8 mouse cellular contexts compared by ENCODE assay signal in the genomic region with DNA sequence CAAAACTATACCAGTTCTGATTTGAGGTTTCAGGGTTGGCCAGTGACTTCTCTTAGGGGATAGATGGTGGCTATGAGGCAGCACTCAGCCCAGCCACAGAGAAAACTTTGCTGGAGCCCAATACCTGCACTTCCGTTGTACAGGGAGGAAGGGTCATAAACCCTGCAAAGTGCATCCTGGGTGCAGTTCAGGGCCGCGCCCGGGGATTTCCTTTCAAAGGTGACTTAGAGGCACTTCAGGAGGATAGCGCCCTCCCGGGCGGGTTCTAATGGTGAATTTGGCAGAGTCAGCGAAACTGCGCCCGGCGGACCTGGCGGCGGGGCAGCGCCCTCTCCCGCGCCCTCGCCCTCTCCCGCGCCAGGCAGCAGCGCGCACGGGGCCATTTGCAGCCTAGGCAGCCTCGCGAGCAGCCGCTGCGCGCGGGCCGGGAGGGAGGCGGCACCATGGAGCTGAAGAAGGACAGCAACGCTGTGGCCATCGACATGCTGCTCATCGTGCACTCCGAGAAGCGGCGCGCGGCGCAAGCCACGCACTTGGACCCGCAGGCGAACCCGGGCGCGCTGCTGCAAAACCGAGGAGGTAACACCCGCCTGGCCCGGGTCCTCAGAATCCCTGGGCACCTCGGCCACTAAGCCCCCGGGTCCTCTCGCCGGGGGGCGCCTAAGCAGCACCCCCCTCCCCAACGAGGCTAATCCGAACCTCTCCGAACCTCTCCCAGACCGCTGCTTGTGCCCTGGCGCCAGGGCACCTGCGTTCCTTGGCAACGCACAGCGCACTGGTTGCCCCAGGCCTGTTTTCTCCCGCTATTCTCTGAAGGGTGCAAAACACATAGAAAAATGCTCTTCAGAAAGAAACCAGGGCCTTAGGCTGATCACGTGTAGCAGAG. TPM values are rescaled to one million over a fixed set of nuclear protein-coding genes. Genes with fewer than 3 reads are reported as not detected.
DNase-seq lines count a peak whose midpoint lies in the region; ATAC-seq and TF ChIP-seq lines count a peak whose summit lies in the region.

Gene Ky, plus strand, starts transcription at position 51 of the 886 bp plus-strand sequence.

- H3K36me3 ChIP-seq in forebrain, postnatal 0 days (ENCODE audit: insufficient read depth) = no peaks in the 10 kb centered on the region
- H3K36me3 ChIP-seq in hindbrain, embryonic 12.5 days = no peaks in the 10 kb centered on the region
- no peaks in the 10 kb centered on the region for H3K36me3 ChIP-seq in liver, embryonic 15.5 days (replicated peaks)

- H3K27me3 ChIP-seq in forebrain, postnatal 0 days (ENCODE audit: insufficient read depth, low read length) = no peaks in the 10 kb centered on the region
- peaks cover 55% of the 10 kb centered on the region for H3K27me3 ChIP-seq in hindbrain, embryonic 12.5 days
- peaks cover 31% of the 10 kb centered on the region for H3K27me3 ChIP-seq in liver, embryonic 15.5 days

- peak within 1 kb of the TSS; percentile 56 for H3K4me3 ChIP-seq in layer of hippocampus, adult 2 months
- peak within 1 kb of the TSS; percentile 40 for H3K4me3 ChIP-seq in forebrain, postnatal 0 days (ENCODE audit: low read depth, low read length)
- H3K4me3 ChIP-seq in hindbrain, embryonic 12.5 days = peak within 1 kb of the TSS; percentile 40
- H3K4me3 ChIP-seq in liver, embryonic 15.5 days (replicated peaks) = 0 out of 2 replicates have a peak within 1 kb of the TSS, but pooled peaks have one; percentile 15

- peak; percentile 31 for TF ChIP-seq CTCF in layer of hippocampus, adult 2 months (conservative IDR thresholded peaks at IDR 0.05)
- TF ChIP-seq CTCF in forebrain, postnatal 0 days (IDR thresholded peaks at IDR 0.05; ENCODE audit: low read depth) = no peak; the same call in 1 of the 2 replicates

- DNase-seq in layer of hippocampus, adult 2 months (ENCODE audit: low spot score in 2 of 2) = no peak
- DNase-seq in layer of hippocampus, adult 11-12 months (ENCODE audit: low spot score) = no peak
- DNase-seq in cerebellum, adult 11 months = peak; percentile 28
- peak; percentile 39 for DNase-seq in forebrain, postnatal 0 days
- DNase-seq in yolk sac, embryonic 10.5 days (ENCODE audit: low spot score) = peak; percentile 66

- no peaks in the 10 kb centered on the region for H3K9me3 ChIP-seq in forebrain, postnatal 0 days (ENCODE audit: low read length)
- no peaks in the 10 kb centered on the region for H3K9me3 ChIP-seq in hindbrain, embryonic 12.5 days (replicated peaks)
- H3K9me3 ChIP-seq in liver, embryonic 15.5 days (replicated peaks) = no peaks in the 10 kb centered on the region

- H3K9ac ChIP-seq in forebrain, postnatal 0 days = peak within 1 kb of the TSS; percentile 58
- H3K9ac ChIP-seq in hindbrain, embryonic 12.5 days = peak within 1 kb of the TSS; percentile 62
- no peak within 1 kb of the TSS for H3K9ac ChIP-seq in liver, embryonic 15.5 days

- WGBS in forebrain, postnatal 0 days = under 1% methylated on average over 63 of the region's 63 CpGs
- 1% methylated on average over 63 of the region's 63 CpGs for WGBS in hindbrain, embryonic 12.5 days
- 3% methylated on average over 63 of the region's 63 CpGs for WGBS in liver, embryonic 15.5 days (ENCODE audit: insufficient replicate concordance)

- peak; percentile 79 for ATAC-seq in forebrain, postnatal 0 days
- ATAC-seq in hindbrain, embryonic 12.5 days (ENCODE audit: low FRiP score) = peak; percentile 60
- ATAC-seq in liver, embryonic 15.5 days (ENCODE audit: insufficient read depth) = no peak
- ATAC-seq in erythroblast, adult 5-6 weeks (replicated peaks; ENCODE audit: low FRiP score, poor library complexity, severe bottlenecking) = no peak

- H3K27ac ChIP-seq in layer of hippocampus, adult 2 months = peak within 1 kb of the TSS; percentile 66
- no peak within 1 kb of the TSS for H3K27ac ChIP-seq in forebrain, postnatal 0 days (ENCODE audit: low read depth, low read length)
- no peak within 1 kb of the TSS for H3K27ac ChIP-seq in hindbrain, embryonic 12.5 days
- no peak within 1 kb of the TSS for H3K27ac ChIP-seq in liver, embryonic 15.5 days (replicated peaks)

- peak within 1 kb of the TSS; percentile 89 for H3K4me2 ChIP-seq in forebrain, postnatal 0 days (ENCODE audit: low read depth)
- H3K4me2 ChIP-seq in hindbrain, embryonic 12.5 days (replicated peaks) = peak within 1 kb of the TSS; percentile 86
- H3K4me2 ChIP-seq in liver, embryonic 15.5 days = peak within 1 kb of the TSS; percentile 45

- peaks cover 6% of the 10 kb centered on the region; the same call in 1 of the 2 replicates for H3K4me1 ChIP-seq in forebrain, postnatal 0 days (ENCODE audit: insufficient read depth)
- H3K4me1 ChIP-seq in hindbrain, embryonic 12.5 days = peaks cover 10% of the 10 kb centered on the region; the same call in 1 of the 2 replicates
- no peaks in the 10 kb centered on the region for H3K4me1 ChIP-seq in liver, embryonic 15.5 days (replicated peaks)

RNA-seq across cellular contexts. Expression of gene Ky, which starts in this region (rescaled TPM):
- 1 to 10 TPM; 3.0 to 5.2 TPM for total RNA-seq in layer of hippocampus, adult 2 months (2021)
- total RNA-seq in forebrain, postnatal 0 days (2014; rRNA removed) = 1.9 and 2.0 TPM in 2 replicates
- 0.30 and 0.59 TPM in 2 replicates for polyA plus RNA-seq in forebrain, postnatal 0 days (2015; fragmentation: Nextera tagmentation; extraction: Ambion mirVana)
- 0.25 and 0.35 TPM in 2 replicates for polyA plus RNA-seq in hindbrain, embryonic 12.5 days (2016; fragmentation: Nextera tagmentation; extraction: Ambion mirVana)
- 0.05 and 0.20 TPM in 2 replicates for polyA plus RNA-seq in liver, embryonic 15.5 days (2015; fragmentation: Nextera tagmentation; extraction: Ambion mirVana)
- not detected in 2 replicates for total RNA-seq in erythroblast, adult 5-6 weeks (2015; ENCODE audit: low replicate concordance)
- not detected in 2 replicates for total RNA-seq in erythroblast, adult 5-6 weeks (2017; ENCODE audit: low replicate concordance)

Comparison
In these comparisons a context has a peak if more than half of its experiments do, and no peak if none do; other contexts are left out.
1. Peak in ATAC-seq, H3K4me3 ChIP-seq, H3K9ac ChIP-seq and H3K4me2 ChIP-seq in hindbrain, embryonic 12.5 days; RNA of the gene not detected or under 1 TPM.
2. DNase-seq: peak in cerebellum, adult 11 months (single experiment), forebrain, postnatal 0 days (single experiment) and yolk sac, embryonic 10.5 days (single experiment); none in layer of hippocampus, adult 2 months (0 of 2) and layer of hippocampus, adult 11-12 months (single experiment).
3. Peak in every context shown above with its lines, with median percentiles within 50 percentile points of each other: H3K4me3 ChIP-seq and H3K4me2 ChIP-seq.